Mouse (Mus musculus) retina, embryonic 14.5 days (tissue): ENCODE measurements around the gene Gm13276.
"Not testable (repeated sequence)": the region's sequence is repeated elsewhere in the genome, so short reads cannot be mapped to it uniquely, and the experiment has no call there.

Experiments
- DNase-seq: peaks from one replicate; pipeline ENCODE4 v3.0.0-alpha.2; 2015; ENCODE audit warnings: low spot score

The Gm13276 gene

GRCm38 (mm10) chr4:88785409-88785808, at the start of gene Gm13276:
TSS of gene Gm13276 (plus strand) at chr4:88785709.
- DNase-seq, result not testable (repeated sequence)

- DNase-seq, result peak; percentile 77
Measured at GRCm38 (mm10) chr4:88738480-88738879, 47.0 kb upstream of the Gm13276 start.

- DNase-seq, result no peak
Measured at GRCm38 (mm10) chr4:88739036-88739435, 46.5 kb upstream of the Gm13276 start.

GRCm38 (mm10) chr4:88741426-88741825, 44.1 kb upstream of the Gm13276 start:
- no peak for DNase-seq

GRCm38 (mm10) chr4:88742771-88743371, 42.6 kb upstream of the Gm13276 start:
- DNase-seq, result no peak

GRCm38 (mm10) chr4:88744207-88744606, 41.3 kb upstream of the Gm13276 start:
- DNase-seq, result no peak

- DNase-seq, result no peak
Measured at GRCm38 (mm10) chr4:88749926-88750325, 35.6 kb upstream of the Gm13276 start.

GRCm38 (mm10) chr4:88754818-88755340, 30.6 kb upstream of the Gm13276 start, which contains the start of gene Gm13271:
TSS of gene Gm13271 (plus strand) at chr4:88754868.
- DNase-seq, result not testable (repeated sequence)

GRCm38 (mm10) chr4:88756581-88757513, 28.7 kb upstream of the Gm13276 start:
- not testable (repeated sequence) for DNase-seq

- not testable (repeated sequence) for DNase-seq
Measured at GRCm38 (mm10) chr4:88757628-88758031, 27.9 kb upstream of the Gm13276 start.

- not testable (repeated sequence) for DNase-seq
Measured at GRCm38 (mm10) chr4:88758751-88759150, 26.8 kb upstream of the Gm13276 start.

GRCm38 (mm10) chr4:88759610-88760268, 25.8 kb upstream of the Gm13276 start, which contains the start of gene Gm13283:
TSS of gene Gm13283 (plus strand) at chr4:88760119.
- not testable (repeated sequence) for DNase-seq

GRCm38 (mm10) chr4:88760431-88760830, 25.1 kb upstream of the Gm13276 start:
- DNase-seq, result not testable (repeated sequence)

GRCm38 (mm10) chr4:88761776-88762175, 23.7 kb upstream of the Gm13276 start:
- DNase-seq, result not testable (repeated sequence)

GRCm38 (mm10) chr4:88762341-88762740, 23.2 kb upstream of the Gm13276 start:
- not testable (repeated sequence) for DNase-seq

GRCm38 (mm10) chr4:88763384-88764018, 22.0 kb upstream of the Gm13276 start:
- DNase-seq, result peak; percentile 29

- not testable (repeated sequence) for DNase-seq
Measured at GRCm38 (mm10) chr4:88773534-88773933, 12.0 kb upstream of the Gm13276 start, which contains the start of gene Gm13290. TSS of gene Gm13290 (plus strand) at chr4:88773834.

- not testable (repeated sequence) for DNase-seq
Measured at GRCm38 (mm10) chr4:88776622-88777021, 8.9 kb upstream of the Gm13276 start, which contains the start of gene Gm13289. TSS of gene Gm13289 (plus strand) at chr4:88776922.

- not testable (repeated sequence) for DNase-seq
Measured at GRCm38 (mm10) chr4:88779550-88779949, 6.0 kb upstream of the Gm13276 start, which contains the start of gene Gm13272. TSS of gene Gm13272 (plus strand) at chr4:88779850.

GRCm38 (mm10) chr4:88780320-88780719, 5.2 kb upstream of the Gm13276 start:
- DNase-seq, result not testable (repeated sequence)

GRCm38 (mm10) chr4:88781831-88782230, 3.7 kb upstream of the Gm13276 start, which contains the start of gene Ifnz:
TSS of gene Ifnz (plus strand) at chr4:88782131.
- DNase-seq, result not testable (repeated sequence)
